Comparison of ENCODE assay signal across 21 mouse cellular contexts in genomic region chr17:78321216-78321835, GRCm38 (mm10).
DNase-seq lines count a peak whose midpoint lies in the region; ATAC-seq and TF ChIP-seq lines count a peak whose summit lies in the region.
"Had no signal": no experiment of that assay in that cellular context is flagged by ENCODE, and none has a peak within 500 bp of the region (broad histone marks: within the 10 kb centered on the region; RNA-seq: fewer than 3 reads in every experiment).

No protein-coding gene starts in this region.

- 66% methylated on average over 11 of the region's 11 CpGs for WGBS in heart, postnatal 0 days
- 60% methylated on average over 11 of the region's 11 CpGs for WGBS in lung, postnatal 0 days
- 76% methylated on average over 11 of the region's 11 CpGs for WGBS in liver, embryonic 11.5 days

- no peaks in the 10 kb centered on the region for H3K27me3 ChIP-seq in heart, postnatal 0 days (ENCODE audit: control insufficient read depth, insufficient read depth, low read length)
- peaks cover 3% of the 10 kb centered on the region; the same call in 1 of the 2 replicates for H3K27me3 ChIP-seq in lung, postnatal 0 days (replicated peaks; ENCODE audit: insufficient read depth, low read length)
- no peaks in the 10 kb centered on the region for H3K27me3 ChIP-seq in liver, embryonic 11.5 days (replicated peaks; ENCODE audit: control insufficient read depth, insufficient read depth, low read length)

- peaks cover 8% of the 10 kb centered on the region for H3K4me1 ChIP-seq in heart, postnatal 0 days (ENCODE audit: control insufficient read depth, insufficient read depth)
- H3K4me1 ChIP-seq in lung, postnatal 0 days (ENCODE audit: insufficient read depth, low read depth, low read length): no peaks in the 10 kb centered on the region
- peaks cover 16% of the 10 kb centered on the region for H3K4me1 ChIP-seq in liver, embryonic 11.5 days (replicated peaks; ENCODE audit: control insufficient read depth, insufficient read depth, low read length)

- no peak overlapping the region for H3K4me2 ChIP-seq in heart, postnatal 0 days (ENCODE audit: low read depth, low read length)
- no peak overlapping the region for H3K4me2 ChIP-seq in lung, postnatal 0 days (replicated peaks; ENCODE audit: low read depth, low read length)
- H3K4me2 ChIP-seq in liver, embryonic 11.5 days: no peak overlapping the region
- H3K4me2 ChIP-seq: heart, embryonic 11.5 days had no signal

- TF ChIP-seq EP300 in heart, postnatal 0 days (IDR thresholded peaks at IDR 0.05; ENCODE audit: low read depth): no peak
- TF ChIP-seq EP300 in lung, postnatal 0 days (IDR thresholded peaks at IDR 0.05): no peak

- H3K9ac ChIP-seq in heart, postnatal 0 days (replicated peaks; ENCODE audit: low read depth, low read length): no peak overlapping the region
- H3K9ac ChIP-seq in lung, postnatal 0 days (replicated peaks; ENCODE audit: low read depth): no peak overlapping the region
- no peak overlapping the region for H3K9ac ChIP-seq in liver, embryonic 11.5 days (ENCODE audit: low read depth, low read length)

- DNase-seq in heart, postnatal 0 days (ENCODE audit: low spot score): no peak
- DNase-seq in heart, postnatal 4 days: no peak
- DNase-seq in ovary, adult 18-20 months (ENCODE audit: low spot score): peak; percentile 39
- DNase-seq in ovary, postnatal 36 days (ENCODE audit: low spot score): no peak
- peak; percentile 43 for DNase-seq in lung, postnatal 0 days (ENCODE audit: low spot score)
- DNase-seq in yolk sac, embryonic 10.5 days (ENCODE audit: low spot score): peak; percentile 28
- DNase-seq in liver, embryonic 11.5 days (ENCODE audit: low spot score): no peak
- DNase-seq in right cerebral cortex, adult 2 months (ENCODE audit: low spot score in 2 of 2): no peak
- DNase-seq: cerebellum, adult 2 months; gastrocnemius, postnatal 10 days; kidney, adult 8-10 months; kidney, postnatal 25 days; layer of hippocampus, adult 9-11 months; left cerebral cortex, postnatal 4 days; liver; thymus, postnatal 25 days had no signal

- H3K9me3 ChIP-seq in heart, postnatal 0 days (replicated peaks; ENCODE audit: control insufficient read depth, low read length): no peaks in the 10 kb centered on the region
- no peaks in the 10 kb centered on the region for H3K9me3 ChIP-seq in lung, postnatal 0 days (ENCODE audit: low read length)
- no peaks in the 10 kb centered on the region for H3K9me3 ChIP-seq in liver, embryonic 11.5 days (ENCODE audit: control insufficient read depth, low read length)
- H3K9me3 ChIP-seq: midbrain, embryonic 10.5 days had no signal

- no peak overlapping the region for H3K4me3 ChIP-seq in heart, postnatal 0 days (ENCODE audit: low read depth, low read length)
- H3K4me3 ChIP-seq in lung, postnatal 0 days (ENCODE audit: low read depth, low read length): no peak overlapping the region
- H3K4me3 ChIP-seq in liver, embryonic 11.5 days (ENCODE audit: low read depth, low read length): no peak overlapping the region
- H3K4me3 ChIP-seq: erythroblast, embryonic 14.5 days; left cerebral cortex, adult 2 months; midbrain, embryonic 10.5 days had no signal

- no peak for TF ChIP-seq CTCF in heart, postnatal 0 days (IDR thresholded peaks at IDR 0.05; ENCODE audit: low read depth)
- TF ChIP-seq CTCF in lung, postnatal 0 days (IDR thresholded peaks at IDR 0.05): no peak

- H3K36me3 ChIP-seq in heart, postnatal 0 days (replicated peaks; ENCODE audit: control insufficient read depth, insufficient read depth, low read length): 0 out of 2 replicates have a peak, but pooled peaks cover 11% of the 10 kb centered on the region
- no peaks in the 10 kb centered on the region for H3K36me3 ChIP-seq in lung, postnatal 0 days (ENCODE audit: insufficient read depth, low read length)
- H3K36me3 ChIP-seq in liver, embryonic 11.5 days (ENCODE audit: control insufficient read depth, insufficient read depth, low read length): no peaks in the 10 kb centered on the region

- no peak for ATAC-seq in heart, postnatal 0 days (ENCODE audit: insufficient read depth, low read depth)
- ATAC-seq in lung, postnatal 0 days: no peak; the same call in 1 of the 2 replicates
- ATAC-seq in liver, embryonic 11.5 days (replicated peaks; ENCODE audit: low FRiP score): no peak

- peak overlapping the region; percentile 12; the same call in 1 of the 2 replicates for H3K27ac ChIP-seq in heart, postnatal 0 days (ENCODE audit: low read depth)
- no peak overlapping the region for H3K27ac ChIP-seq in lung, postnatal 0 days (ENCODE audit: low read length)
- H3K27ac ChIP-seq in liver, embryonic 11.5 days (ENCODE audit: low read depth, low read length): no peak overlapping the region
- H3K27ac ChIP-seq: left cerebral cortex, adult 2 months; macrophage; midbrain, embryonic 10.5 days had no signal

Comparison
In these comparisons a context has a peak if more than half of its experiments do, and no peak if none do; other contexts are left out.
1. DNase-seq: peak in ovary, adult 18-20 months (single experiment), lung, postnatal 0 days (single experiment) and yolk sac, embryonic 10.5 days (single experiment); none in heart, postnatal 0 days (single experiment), heart, postnatal 4 days (single experiment), ovary, postnatal 36 days (single experiment), liver, embryonic 11.5 days (single experiment) and right cerebral cortex, adult 2 months (0 of 2).